Mouse (Mus musculus) retina, embryonic 14.5 days (tissue): Measurements from ENCODE around the gene Syngr1.
A peak's percentile ranks its signal among the peaks of the same experiment; 100 is the strongest.

ENCODE experiments used
- DNase-seq: peaks from one replicate; pipeline ENCODE4 v3.0.0-alpha.2; 2015; ENCODE audit warnings: low spot score

Syngr1 gene

DNA sequence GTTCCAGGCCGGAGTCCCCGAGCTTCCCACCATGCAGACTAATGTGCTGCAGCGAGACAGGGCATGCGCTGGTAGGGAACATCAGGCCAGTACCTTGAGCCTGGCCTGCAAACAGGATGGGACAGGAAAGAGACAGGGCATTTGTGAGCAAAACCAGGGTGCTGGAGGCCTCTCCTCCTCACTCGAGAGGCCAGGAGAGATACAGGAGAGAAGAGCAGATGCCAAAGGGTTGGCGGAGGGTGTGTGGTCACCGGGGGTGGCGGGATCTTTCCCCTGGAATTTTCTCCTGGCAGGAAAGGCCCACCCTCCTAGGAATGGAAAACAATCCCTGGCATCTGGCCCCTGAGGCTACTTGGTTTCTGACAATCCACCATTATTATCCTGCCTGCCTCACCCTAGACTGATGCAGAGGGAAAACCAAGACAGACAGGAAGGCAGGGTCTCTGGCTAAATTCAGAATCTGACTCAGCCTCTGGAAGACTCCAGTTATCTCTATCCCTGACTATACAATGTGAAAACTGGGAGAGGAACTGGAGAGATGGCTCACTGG, 21.0 kb upstream of the Syngr1 start:
- DNase-seq, result no peak

DNA sequence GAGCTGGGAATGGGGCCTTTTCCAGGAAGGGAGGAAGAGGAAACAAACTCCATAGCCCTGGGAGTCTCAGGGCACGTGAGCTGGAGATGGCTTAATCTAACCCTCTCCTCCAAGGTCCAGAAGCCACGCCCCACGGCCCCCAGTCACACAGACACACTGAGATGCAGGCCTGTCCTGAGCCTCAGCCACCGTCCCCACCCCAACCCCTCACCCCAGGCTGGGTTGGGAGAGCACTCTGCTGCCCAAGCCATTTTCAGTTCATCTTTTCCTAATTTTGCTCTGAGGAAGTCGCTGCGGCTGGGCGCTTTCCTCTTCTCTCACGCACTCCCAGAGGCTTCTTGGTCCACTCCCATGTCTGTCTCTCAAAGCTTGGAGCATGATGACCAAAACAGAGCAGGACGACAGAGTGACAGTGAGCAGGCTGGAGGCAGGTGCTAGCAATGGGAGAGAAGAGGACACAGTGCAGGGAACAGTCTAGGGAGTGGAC, 19.1 kb upstream of the Syngr1 start:
- no peak for DNase-seq

DNA sequence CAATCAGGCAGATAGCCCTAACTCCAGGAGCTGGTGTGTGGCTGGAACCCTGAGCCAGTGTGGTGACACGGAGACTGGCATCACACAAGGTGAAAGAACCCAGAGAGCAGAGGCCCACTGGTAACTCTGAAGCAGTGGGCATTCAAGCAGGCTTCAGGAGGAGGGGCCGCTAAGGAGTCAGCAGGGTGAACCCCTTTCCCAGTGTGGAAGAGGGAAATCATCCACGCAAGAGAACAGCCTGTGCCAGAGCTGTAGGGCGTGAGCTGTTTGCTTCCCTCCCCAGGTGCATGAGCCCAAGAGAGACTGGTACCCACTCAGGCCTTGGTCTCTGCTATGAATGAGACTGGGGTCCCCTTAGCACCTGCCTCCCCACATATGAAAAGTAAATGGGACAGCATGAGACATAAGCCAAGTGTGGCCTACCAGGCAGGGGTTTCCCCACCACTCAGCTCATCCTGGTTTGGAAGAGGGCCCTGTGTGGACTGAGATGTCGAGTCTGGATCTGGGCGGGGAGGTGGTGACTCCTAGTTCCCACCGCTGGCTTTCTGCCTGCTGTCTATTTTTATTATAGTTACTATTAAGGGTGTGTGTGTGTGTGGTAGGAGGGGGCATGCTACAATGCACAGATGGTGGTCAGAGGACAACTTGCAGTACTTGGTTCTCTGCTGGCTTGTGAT, 18.4 kb upstream of the Syngr1 start:
- no peak for DNase-seq

DNA sequence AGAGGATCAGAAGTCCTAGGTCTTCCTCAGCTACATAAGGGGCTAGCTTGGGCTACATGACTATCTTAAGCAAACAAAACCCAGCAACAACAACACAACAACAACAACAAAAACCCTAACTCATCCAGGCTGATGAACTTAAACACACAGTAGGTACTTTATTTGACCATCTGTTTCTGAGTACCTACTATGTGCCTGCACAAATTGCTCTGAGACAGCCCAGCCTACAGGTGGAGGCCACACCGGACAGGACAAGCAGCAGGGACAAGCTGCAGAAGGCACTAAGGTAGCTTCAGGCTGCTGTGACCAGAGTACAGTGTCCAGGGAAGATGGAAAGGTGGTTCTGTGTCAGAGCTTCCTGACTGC, 17.9 kb upstream of the Syngr1 start:
- no peak for DNase-seq

DNA sequence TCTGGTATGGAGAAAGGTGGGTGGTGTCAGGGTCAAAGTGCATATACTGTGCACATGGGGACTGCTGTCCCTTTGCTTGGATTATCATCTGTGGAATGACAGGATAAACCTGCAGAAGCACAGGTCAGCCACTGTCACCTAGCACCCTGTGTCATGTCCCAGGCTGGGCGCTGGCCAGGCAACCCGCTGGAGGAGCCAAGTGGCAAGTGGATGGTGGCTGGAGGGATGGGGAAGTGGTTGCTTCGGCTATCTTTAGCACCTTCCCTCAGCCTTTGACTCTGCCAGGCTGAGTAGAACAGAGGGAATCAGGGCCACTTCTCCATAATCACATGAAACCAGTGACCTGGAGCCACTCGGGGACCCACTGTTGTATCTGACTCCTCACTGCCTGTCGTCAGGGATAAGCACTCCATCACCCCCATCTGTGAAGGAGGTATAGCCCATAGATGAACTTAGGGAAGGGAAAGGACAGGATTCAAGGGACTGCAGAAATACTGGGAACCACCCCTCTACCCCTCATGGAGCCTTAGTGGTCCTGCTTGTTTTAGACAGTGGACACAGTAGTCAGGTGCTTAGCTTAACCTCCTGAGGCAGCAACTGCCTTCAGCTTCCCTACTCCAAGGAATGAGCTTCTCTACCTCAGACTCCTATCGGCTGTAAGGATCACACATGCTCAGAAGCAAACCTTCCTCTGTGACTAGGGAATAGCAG, 16.3 kb upstream of the Syngr1 start:
- no peak for DNase-seq

DNA sequence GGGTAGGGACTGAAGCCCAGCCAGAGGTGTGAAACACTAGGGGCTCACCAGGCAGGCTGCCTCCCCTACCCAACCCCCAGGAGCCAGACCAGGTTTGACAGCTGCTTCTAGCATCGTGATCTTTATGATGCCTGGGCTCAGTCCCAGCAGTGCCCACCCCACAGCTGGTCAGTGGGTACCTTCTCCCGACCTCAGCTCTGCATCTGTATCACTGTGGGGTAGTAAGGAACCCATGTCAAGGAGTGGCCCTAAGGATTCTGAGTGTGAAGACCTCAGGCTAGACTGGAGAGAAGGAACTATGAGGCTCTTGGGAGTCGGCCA, 15.8 kb upstream of the Syngr1 start:
- no peak for DNase-seq

DNA sequence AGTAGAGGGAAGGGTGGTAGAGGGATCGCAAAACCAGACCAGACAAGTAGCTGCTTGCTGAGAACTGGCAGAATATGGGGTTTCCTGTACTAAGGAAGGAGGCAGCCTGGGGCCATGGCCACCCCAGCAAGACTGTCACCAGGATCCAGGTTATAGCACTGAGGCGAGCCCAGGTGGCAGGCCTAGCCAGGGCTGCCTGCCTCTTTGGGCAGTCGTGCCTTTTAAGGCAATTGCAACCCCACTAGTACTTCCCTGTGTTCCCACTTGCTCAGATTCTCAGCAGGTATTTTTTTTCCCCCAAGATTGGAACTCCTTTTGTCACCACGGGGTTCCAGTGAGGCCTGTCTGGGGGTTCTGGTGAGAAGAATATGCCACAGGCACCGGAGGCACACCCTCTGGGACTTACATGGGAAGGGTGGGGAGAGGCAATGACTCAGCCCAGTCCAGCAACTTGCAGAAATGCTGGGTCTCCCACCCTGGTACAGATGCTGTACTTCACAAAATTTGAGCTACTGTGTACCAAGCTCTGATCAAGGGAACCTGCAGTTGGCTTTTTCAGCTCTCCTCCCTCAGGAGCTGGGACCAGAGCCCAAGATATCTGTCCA, 15.3 kb upstream of the Syngr1 start:
- no peak for DNase-seq

DNA sequence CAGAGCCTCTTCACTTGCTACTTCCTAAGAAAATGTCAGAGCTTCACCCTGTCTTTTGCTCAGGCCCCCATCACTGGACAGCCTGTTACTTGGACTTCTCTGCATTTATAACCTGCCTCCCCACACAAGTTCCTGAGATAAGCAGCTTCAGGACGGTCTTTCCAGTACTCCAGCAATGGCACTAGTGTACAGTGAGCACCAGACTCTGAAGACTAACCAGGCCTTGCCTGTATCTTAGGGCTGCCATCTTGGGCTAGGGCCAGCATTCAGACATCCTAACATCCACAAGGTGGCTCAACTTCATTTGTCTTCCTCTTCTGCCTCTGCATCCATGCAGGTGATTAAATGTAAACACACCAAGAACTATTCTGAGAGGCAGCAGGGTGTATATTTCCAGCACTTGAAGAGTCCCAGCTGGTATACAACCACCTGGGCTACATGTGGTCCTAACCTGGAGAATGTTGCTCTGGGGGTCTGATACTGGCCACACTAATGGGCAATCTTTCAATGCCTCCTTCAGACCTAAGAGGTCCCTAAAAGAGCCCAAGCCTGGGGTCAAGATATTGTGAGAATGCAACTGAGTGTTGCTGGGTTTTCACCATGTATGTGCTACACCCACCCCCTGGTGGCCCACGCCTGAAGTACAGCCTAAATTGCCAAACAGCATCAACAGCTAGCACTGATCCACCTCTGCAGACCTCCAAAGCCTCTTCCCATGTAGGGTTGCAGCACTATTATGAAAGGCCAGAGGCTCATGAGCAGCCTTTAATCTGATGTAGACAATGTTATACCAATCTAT, 14.6 kb upstream of the Syngr1 start:
- DNase-seq, result peak; percentile 80

DNA sequence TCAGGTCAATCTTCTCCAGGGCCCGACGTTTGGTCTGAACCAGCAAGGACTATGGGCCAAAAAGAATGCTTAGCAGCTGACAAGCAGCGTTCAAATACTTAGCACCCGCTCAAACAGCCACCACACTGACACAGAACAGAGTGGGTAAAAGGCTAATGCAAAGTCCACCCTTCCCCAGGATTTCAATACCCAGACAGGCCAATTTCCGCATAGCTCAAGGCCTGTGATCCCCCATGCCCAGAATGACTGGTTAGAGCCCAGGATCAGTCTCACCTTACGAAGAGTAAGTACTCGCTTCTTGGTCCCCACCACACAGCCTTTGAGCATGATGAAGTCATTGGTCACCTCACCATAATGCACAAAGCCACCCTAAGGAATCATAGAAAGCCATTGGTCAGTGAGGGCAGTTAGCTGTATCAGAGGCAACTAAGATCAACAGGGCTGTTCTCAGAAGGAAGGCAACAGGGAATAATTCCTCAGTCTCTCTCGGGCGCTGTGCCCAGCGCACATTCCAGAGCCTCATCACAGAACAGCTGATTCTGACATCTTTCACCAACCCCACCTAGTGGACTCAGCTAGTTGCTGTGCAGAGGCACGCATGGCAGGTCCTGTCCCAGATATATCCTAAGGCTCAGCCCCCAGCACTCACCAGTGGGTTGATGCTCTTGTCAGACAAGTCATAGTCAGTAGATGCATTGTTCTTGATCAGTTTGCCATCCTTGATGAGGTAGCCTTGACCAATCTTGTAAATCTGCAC, 12.9 kb upstream of the Syngr1 start:
- DNase-seq, result no peak

DNA sequence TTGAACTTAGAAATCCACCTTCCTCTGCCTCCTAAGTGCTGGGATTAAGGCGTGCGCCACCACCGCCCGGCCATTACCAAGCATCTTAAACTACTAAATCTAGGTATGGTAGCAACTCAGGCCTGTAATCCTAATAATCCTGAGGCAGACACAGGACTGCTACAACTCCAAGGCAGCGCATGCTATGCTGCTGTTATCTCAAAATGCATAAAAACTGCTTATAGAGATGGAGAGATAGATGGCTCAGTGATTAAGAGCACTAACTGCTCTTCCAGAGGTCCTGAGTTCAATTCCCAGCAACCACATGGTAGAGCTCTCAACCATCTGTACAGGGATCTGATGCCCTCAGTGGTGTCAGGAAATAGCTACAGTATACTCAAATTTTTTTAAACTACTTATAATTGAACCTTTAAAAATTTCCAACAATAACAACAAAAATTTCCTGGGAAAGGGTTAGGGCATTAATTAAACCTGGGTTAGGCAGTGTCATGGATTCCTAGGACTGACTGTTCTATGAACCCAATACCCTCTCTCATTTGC, 11.9 kb upstream of the Syngr1 start:
- DNase-seq, result no peak

DNA sequence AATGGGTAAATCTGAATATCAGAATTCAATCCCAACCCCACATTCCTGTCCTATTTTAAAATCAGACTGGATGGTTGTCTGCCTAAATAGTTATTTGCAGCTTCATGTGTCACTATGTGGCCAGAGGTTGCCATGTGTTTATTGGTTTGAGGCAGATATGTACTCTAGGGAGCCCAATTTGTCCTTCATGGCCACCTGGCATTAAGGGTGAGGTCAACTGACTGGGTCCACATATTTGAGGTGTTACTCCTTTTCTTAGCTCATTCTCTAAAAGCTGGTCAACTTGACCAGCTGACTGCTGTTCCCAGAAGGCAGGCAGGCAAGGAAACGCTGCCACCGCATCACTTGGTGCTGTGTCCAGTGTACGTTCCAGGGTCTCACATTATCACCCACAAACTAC, 11.2 kb upstream of the Syngr1 start:
- DNase-seq, result no peak

DNA sequence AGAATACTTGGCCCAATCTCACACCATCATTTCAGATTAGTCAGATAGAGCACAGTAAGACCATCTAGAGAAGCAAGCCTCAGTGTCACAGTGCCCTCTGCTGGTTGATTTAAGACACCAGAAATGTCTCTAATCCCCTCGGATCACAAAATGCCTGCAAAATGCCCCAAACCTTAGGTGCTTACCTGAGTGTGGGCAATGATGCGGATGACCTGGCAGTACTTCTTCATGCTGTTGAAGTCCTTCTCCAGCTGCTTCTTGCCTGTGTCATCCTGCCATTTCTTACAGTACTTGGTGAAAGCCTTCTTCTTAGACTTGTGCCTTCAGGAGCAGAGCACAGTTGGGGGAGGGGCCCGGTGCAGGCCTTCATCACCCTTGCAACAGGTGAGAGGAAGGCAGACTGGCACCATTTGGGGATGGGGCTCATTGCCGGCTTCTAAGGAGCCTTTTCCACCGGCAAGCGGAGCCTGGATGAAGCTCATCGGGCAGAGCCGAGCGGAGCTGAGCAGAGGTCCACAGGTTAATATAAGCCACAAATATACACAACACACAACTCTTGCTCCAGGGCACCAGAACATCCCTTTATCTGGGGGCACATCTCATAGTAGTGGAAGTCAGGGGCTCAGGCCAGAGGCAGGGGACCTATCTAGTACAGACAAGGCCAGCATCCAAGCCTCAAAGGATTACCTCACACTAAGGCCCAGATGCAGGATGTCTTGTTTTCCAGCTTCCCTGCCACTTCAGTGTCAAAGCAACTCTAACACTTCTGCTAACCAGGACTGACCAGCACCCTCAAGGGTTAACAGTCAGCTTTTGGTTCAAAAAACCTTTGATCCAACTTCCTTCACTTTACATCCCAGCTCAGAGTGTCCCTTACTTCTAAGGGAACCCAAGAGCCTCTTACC, 10.2 kb upstream of the Syngr1 start:
- peak; percentile 61 for DNase-seq

DNA sequence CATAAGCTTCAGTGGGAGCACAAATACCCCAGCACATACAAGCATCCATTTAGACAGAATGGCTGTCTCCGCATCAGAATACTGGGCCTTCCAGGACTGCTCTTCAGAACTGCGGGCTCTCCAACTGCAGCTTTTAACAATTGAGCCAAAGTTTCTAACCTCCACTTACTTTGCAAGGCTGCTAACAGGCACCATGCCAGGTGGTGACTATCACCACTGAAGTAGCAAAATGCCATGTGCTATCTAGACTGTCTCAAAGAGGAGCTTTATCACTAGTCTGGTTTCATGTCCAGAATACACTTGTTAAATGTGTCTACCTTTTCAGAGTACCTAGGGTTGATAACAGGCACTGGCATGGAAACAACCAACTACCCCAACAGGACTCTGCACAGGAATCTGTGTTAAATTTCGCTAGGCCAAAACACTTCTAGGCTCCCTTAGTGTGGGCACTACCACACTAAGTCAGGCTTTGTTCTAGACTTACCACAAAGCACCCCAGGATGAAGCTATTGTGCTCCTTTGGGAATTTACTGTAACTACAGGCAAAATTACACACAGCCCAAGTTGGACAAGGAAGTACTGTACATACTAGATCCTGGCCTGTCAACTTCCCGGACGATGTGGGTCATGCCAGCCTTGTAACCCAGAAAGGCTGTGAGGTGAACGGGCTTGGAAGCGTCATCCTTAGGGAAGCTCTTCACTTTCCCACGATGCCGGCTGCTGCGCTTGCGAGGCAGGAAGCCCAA, 9.2 kb upstream of the Syngr1 start:
- DNase-seq, result no peak

DNA sequence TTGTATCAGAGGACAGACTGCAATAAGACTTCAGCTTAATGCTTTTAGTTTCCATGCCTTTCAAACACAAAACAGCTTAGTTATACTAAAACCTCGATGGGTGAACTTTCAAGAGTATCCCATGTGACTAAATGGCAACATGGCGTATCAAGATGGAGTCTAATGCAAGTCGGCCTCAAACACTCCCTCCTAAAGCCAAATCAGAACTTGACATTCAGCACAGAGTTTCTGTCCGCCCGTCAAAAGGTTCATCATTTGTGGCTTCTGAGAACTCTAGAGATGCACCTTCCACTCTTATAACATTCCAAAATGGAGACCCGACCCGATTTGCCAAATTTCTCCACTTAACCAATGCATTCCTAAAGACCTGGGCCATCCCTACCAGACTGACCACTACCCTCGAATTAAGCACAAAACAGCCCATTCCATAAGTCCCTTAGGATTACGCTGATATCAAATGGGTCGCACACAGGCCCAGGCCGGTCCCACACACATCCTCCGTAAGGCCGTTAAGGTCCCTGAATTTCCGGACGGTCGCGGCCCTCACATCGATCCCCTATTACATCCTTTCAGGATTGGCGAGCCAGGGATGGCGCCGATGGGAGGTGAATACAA, 8.4 kb upstream of the Syngr1 start:
- DNase-seq, result no peak

DNA sequence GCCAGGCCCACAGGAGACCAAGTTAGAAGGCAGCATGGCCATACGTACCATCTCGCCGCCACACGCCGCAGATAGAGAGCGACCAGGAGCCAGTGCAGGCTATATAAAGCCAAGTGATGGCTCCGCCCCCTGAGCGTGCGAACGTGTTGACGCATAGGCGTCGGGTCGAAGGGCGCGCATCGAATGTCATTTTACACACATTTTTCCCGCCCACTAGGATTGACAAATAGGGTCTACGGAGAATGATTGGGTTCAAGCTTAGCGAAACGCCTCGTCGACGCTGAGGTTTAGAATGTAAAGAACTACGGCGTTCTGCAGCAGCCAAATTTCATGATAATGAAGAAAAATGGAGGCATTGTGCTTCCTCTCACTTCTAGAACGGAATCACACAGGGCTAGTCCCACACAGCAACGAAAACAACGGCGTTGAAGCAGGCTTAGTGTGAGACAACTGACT, 7.8 kb upstream of the Syngr1 start:
- peak; percentile 100 for DNase-seq

DNA sequence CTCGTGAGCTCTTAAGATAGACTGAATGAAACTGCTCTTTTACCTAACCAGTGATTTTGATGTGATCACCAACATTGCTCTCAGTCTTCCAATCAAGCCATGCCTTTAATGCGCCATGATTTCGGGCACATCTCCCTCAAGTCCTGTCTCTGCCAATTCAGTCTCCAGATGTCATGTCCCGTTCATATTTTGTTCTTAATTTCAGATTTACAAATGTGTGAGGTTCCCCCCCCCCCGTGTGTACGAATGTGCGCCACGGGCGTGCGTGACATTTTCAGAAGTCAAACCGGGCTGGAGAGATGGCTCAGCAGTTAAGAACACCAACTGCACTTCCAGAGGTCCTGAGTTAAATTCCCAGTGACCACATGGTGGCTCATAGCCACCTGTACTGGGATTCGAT, 7.4 kb upstream of the Syngr1 start:
- DNase-seq, result no peak

DNA sequence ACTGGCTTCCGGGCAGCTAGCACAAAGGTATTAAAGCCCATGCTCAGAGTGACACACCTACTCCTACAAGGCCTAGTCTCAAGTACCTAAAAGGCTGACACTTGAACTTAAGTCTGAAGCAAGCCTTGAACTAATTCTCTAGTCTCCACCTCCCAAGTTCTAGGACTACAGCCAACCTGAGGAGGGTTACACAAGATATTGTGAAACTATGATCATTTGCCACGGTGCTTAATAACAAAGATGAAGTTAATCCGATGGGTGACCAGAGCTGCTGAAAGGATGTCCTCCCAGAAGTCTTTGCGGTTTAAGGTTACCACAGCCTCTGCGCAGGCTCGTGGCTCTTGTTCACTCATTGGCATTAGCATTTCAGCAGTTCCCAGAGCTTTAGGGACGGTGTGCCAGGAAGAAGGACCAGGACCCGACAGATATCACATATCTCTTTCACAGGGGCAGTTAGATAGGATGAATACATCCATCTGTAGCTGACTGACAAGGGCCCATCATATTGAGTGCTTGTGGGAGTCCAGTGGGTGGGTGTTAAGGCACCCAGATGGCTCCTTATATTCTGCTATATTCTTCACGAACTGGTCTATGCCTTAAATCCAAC, 3.6 kb upstream of the Syngr1 start:
- no peak for DNase-seq

DNA sequence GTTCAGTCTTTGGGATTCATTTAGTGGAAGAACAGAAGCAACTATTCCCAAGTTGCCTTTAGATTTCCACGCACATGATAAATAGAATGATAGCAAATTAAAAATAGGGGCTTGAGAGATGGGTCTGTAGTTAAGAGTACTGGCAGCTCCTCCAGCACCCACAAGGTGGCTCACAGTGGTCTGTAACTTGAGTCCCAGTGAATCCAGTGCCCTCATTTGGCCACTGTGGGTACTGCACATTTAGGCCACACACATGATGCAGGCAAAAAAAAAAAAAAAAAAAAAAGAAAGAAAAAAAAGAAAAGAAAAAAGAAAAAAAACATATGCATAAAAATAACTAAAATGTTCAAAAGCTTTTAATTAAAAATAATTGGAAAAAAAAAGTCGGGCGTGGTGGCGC, 2.5 kb upstream of the Syngr1 start:
- peak; percentile 97 for DNase-seq

DNA sequence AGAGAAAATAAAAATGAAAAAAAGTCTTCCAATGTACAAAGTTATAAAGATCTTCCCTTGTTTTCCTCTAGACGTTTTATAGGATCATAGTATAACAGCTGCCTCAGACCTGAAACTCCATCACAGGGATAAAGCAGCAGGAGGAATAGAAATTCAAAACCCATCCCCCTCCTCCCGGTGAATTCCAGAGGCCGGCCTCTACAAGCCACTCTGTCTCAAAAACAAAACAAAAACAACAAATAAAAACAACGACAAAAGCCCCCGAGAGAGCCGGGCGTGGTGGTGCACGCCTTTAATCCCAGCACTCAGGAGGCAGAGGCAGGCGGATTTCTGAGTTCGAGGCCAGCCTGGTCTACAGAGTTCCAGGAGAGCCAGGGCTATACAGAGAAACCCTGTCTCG, 979 bp upstream of the Syngr1 start:
- DNase-seq, result no peak
